Mouse (Mus musculus) heart, postnatal 10 days (tissue): ENCODE measurements at regions not wholly inside any gene's neighbourhood (a gene's known extent, or its start where the extent isn't known, plus 50 kb on each side); places are given as distances from the start of the nearest gene placed in this dataset.
A peak's percentile ranks its signal among the peaks of the same experiment; 100 is the strongest.

Source experiments
- DNase-seq, 2 experiments: peaks; one replicate each; pipeline ENCODE4 v3.0.0; 2021
- intact Hi-C: fragments of 180-260 bp; cut with DNase I; formaldehyde crosslinking; loops from one replicate; pipeline ENCODE4 v1.15.1; 2025

- intact Hi-C loops, result no loop called here
- no peak for DNase-seq
Observed at GRCm38 (mm10) chr13:16739563-16739962, 727.9 kb downstream of the Inhba start.

DNA sequence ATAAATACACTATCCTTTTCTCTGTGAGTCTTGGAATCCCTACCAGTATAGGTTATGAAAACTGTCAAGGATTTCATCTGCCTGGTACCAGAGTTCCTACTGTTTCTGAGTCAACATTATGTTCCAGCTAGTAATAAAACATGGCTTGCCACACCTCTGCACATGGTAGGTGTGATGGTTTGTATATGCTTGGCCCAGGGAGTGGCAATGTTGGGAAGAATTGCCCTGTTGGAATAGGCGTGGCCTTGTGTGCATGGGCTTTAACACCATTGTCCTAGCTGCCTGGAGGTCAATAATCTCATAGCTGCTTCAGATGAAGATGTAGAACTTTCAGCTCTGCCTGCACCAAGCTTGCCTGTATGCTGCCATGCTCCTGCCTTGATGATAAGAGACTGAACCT is 732.6 kb downstream of the Inhba start:
- intact Hi-C loops, result no loop called here

DNA sequence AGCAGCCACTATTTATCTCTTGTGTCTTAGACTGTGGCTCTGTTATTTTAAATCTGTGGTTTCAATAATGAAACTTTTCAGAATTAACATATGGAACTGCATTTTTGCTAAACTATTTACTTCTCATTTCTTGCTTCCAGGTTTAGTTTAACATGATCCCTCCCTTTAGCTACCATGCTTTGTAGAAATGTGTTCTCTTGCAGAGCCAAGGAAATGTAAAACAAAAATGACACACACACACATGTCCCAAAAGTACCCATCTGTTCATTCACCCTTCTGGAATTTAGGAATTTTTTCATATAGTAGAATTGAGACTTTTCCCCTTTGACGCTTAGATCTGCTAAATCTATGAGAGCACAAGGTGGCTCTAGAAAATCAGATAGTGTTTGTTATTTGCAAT is 734.0 kb downstream of the Inhba start:
- DNase-seq, result no peak
- intact Hi-C loops, result no loop called here

More for the DNA sequence above, 732.6 kb downstream of the Inhba start:
- no peak for DNase-seq

DNA sequence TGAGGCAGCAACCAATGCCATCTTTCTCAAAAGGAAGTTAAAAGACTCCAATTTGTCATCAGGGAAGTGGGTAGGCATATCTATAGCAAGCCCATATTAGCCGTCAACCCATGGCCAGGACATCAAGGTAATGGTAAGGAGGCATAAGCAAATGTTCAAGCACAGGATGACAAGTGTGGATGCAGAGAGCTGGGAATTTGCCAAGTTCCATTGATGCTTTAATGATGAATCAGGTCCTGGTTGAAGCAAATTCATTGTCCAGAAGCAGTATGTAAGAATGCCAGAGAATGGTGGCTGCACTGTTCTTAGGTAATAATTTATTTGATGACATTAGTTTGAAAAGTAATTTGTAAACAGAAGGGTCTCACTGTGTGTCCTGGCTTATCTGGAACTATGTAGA is 734.8 kb downstream of the Inhba start:
- DNase-seq, result no peak
- intact Hi-C loops, result no loop called here

GRCm38 (mm10) chr13:16756264-16756663 is 744.6 kb downstream of the Inhba start:
- intact Hi-C loops, result no loop called here
- DNase-seq, result no peak

GRCm38 (mm10) chr13:16760045-16760444 is 748.4 kb downstream of the Inhba start:
- no peak for DNase-seq
- intact Hi-C loops, result no loop called here

- peak; percentile 49 to 55 for DNase-seq
- intact Hi-C loops, result no loop called here
Observed at GRCm38 (mm10) chr13:16761415-16761814, 749.8 kb downstream of the Inhba start.

DNA sequence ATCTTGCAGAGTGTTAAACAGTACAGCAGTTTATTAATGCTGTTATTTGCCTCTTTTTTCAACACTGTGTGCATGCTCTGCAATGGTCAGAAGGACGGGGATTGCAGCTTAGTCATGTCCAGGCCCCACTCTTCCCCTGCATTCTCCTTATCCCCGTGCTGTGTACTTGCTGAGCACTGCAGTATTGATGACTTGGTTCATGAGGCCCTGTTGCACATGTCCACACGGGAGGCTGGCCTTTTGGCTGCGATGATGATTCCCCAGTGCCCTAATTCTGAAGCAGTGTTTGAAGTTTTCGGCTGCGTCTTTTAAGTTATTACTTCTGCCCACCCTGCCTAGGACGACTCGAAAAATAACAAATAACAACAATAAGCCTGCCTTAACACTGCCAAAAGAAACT is 750.7 kb downstream of the Inhba start:
- intact Hi-C loops, result loop anchor here (2.0 kb wide), 1 partner anchor 750 kb away; no protein-coding TSS in a partner anchor
- no peak for DNase-seq

GRCm38 (mm10) chr13:16762727-16763512 is 751.3 kb downstream of the Inhba start:
- DNase-seq, result no peak
- intact Hi-C loops, result loop anchor here (2.0 kb wide), 1 partner anchor 750 kb away; no protein-coding TSS in a partner anchor

DNA sequence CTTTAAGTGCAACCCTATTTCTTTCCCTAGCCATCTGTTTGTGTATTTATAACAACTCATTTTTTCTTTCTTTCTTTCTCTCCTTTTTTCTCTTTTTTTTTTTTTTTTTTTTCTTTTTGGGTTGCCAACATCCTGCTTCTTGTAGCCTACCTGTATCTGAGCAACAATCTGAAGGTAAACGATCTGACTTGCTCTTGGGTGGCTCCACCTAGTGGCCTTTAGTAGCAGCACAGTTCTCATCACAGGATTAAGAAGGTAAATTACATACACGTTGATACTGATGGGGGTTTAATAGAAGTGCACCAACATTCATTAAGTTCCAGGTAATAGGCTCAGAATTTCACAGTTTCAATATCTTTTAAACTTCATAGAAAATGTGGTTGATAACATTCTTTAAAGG is 752.1 kb downstream of the Inhba start:
- intact Hi-C loops, result loop anchor here (2.0 kb wide), 1 partner anchor 751 kb away; no protein-coding TSS in a partner anchor

GRCm38 (mm10) chr13:16769409-16769808 is 757.8 kb downstream of the Inhba start:
- DNase-seq, result no peak
- intact Hi-C loops, result no loop called here

More for the DNA sequence above, 752.1 kb downstream of the Inhba start:
- peak; percentile 37 to 40 for DNase-seq

- intact Hi-C loops, result no loop called here
- DNase-seq, result no peak
Observed at GRCm38 (mm10) chr13:16769848-16770422, 758.3 kb downstream of the Inhba start.

GRCm38 (mm10) chr13:16771845-16772244 is 760.2 kb downstream of the Inhba start:
- intact Hi-C loops, result no loop called here
- DNase-seq, result no peak

GRCm38 (mm10) chr13:16805560-16805959 is 793.9 kb downstream of the Inhba start:
- no peak for DNase-seq
- intact Hi-C loops, result no loop called here
